Mouse (Mus musculus) urinary bladder, postnatal 4 days (tissue): ENCODE results near the gene 4930469K13Rik.

Experiments used
- DNase-seq, 2 experiments: peaks; one replicate each; pipeline ENCODE4 v3.0.0; 2021 to 2022; ENCODE audit warnings: low spot score in 2 of 2

The 4930469K13Rik gene

GRCm38 (mm10) chr11:34079542-34080464, 18.6 kb downstream of the 4930469K13Rik start:
- DNase-seq: no peak

- no peak for DNase-seq
Observed at GRCm38 (mm10) chr11:34078581-34078980, 19.8 kb downstream of the 4930469K13Rik start.

GRCm38 (mm10) chr11:34077870-34078269, 20.5 kb downstream of the 4930469K13Rik start:
- no peak for DNase-seq

- peak; percentile 31 to 70 for DNase-seq
Observed at GRCm38 (mm10) chr11:34073776-34074175, 24.6 kb downstream of the 4930469K13Rik start.

GRCm38 (mm10) chr11:34072309-34072708, 26.0 kb downstream of the 4930469K13Rik start:
- DNase-seq: no peak

- no peak for DNase-seq
Observed at GRCm38 (mm10) chr11:34070596-34070995, 27.8 kb downstream of the 4930469K13Rik start.

GRCm38 (mm10) chr11:34063702-34064485, 34.5 kb downstream of the 4930469K13Rik start:
- DNase-seq: no peak

- DNase-seq: no peak
Observed at GRCm38 (mm10) chr11:34063257-34063656, 35.1 kb downstream of the 4930469K13Rik start.

GRCm38 (mm10) chr11:34061740-34062139, 36.6 kb downstream of the 4930469K13Rik start:
- DNase-seq: no peak

- DNase-seq: no peak
Observed at GRCm38 (mm10) chr11:34058960-34059359, 39.4 kb downstream of the 4930469K13Rik start.

GRCm38 (mm10) chr11:34058332-34058731, 40.0 kb downstream of the 4930469K13Rik start:
- no peak for DNase-seq

GRCm38 (mm10) chr11:34056715-34057114, 41.6 kb downstream of the 4930469K13Rik start:
- no peak for DNase-seq

GRCm38 (mm10) chr11:34054031-34054727, 44.2 kb downstream of the 4930469K13Rik start:
- no peak for DNase-seq

- DNase-seq: no peak
Observed at GRCm38 (mm10) chr11:34053031-34053818, 45.1 kb downstream of the 4930469K13Rik start.

GRCm38 (mm10) chr11:34050643-34051042, 47.7 kb downstream of the 4930469K13Rik start:
- DNase-seq: no peak

GRCm38 (mm10) chr11:34050063-34050462, 48.3 kb downstream of the 4930469K13Rik start:
- no peak for DNase-seq

- DNase-seq: no peak
Observed at GRCm38 (mm10) chr11:34049125-34049379, 49.3 kb downstream of the 4930469K13Rik start.

- DNase-seq: no peak
Observed at GRCm38 (mm10) chr11:34048375-34049124, 49.8 kb downstream of the 4930469K13Rik start.

GRCm38 (mm10) chr11:34047542-34047937, 50.8 kb downstream of the 4930469K13Rik start:
- no peak for DNase-seq

- DNase-seq: no peak
Observed at GRCm38 (mm10) chr11:34046767-34047541, 51.4 kb downstream of the 4930469K13Rik start, which contains the start of gene Lcp2. Gene Lcp2, plus strand, starts transcription at chr11:34046920.
